Mouse (Mus musculus) NIH3T3 (cell line): Measurements from ENCODE around the gene Lamc1.
A peak's percentile ranks its signal among the peaks of the same experiment; 100 is the strongest.
"Not testable (repeated sequence)": the region's sequence is repeated elsewhere in the genome, so short reads cannot be mapped to it uniquely, and the experiment has no call there.

Experiments
- DNase-seq: peaks from one replicate; pipeline ENCODE4 v3.0.0-alpha.2; 2012; ENCODE audit warnings: low read depth

The Lamc1 gene

DNA sequence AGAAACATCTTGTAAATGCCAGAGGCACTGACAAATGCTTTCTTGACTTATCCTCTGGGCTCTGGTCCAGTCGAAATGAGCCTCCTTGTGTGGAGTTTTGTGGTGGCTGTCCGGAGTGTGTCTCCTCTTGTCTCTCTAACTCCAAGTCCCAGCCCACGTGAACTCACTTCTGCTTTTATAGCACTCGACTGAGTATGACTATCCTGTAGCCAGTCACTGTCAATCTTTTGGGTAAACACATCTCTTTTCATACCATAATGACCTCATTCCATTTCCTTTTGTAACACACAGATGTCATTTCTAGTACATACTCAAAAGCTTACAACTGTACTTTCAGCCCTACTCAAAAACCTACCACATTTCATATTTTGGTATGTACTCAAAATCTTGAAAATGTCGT, 33.1 kb downstream of the Lamc1 start:
- DNase-seq = not testable (repeated sequence)

DNA sequence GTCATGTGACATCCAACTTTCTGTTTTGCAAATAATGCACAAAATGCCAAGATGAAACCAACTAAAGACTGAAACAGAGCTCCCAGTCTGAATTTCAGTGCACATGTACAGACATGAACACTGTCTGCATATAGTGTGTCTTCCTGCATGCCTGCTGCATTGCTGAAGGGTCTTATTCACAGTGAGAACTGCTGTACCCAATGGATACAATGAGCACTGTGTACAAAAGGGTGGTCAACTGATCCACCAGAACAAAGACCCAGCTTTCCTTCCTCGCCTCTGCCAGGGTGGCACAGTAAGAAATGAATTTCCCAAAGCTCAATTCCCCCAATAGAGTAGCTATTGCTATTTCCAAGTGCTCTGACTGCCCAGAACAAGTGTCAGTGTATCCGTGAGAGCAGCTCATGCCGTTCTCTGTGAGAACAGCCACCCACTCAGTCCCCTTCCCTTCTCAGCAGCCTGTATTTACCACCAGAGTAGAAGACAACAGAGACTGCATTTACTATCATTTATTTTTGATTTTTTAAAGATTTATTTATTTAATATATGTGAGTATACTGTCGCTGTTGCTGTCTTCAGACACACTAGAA, 34.7 kb downstream of the Lamc1 start:
- DNase-seq = not testable (repeated sequence)

DNA sequence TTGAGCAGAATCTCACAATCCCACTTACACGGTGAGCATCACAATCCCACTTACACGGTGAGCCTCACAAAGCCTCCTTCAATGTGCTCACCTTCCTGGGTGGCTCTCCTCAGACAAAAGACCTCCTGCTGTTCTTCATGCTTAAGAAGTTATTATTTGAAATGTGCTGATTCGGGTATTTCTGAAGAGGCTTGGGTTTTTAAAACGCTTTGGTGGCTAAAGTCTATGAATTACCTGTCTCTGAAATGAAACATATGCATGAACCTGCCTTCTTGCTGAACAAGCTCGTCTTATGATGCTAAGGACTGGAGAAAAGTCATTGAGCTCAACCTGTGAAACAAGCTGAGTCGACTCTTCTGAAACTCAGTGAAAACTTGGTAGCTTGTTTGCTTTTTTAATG, 36.6 kb downstream of the Lamc1 start:
- DNase-seq = no peak

DNA sequence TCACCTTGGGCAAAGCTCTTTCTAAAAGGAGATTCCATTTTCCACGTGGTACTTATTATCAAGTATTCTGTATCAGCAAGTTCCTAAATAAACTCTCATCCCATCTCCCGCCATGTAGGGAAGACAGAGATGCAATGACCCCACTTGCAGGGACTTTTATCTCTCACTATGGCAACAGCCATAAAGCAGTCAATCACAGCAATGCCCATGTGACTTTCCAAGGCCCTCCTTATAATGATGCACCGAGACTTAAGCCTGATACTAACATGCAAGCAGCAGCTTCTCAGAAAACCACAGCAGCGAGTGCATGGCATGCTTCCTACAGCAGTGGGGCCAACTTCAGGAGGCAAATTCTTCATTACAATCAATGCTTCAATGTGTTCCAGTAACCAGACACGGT, 39.7 kb downstream of the Lamc1 start:
- peak; percentile 68 for DNase-seq

DNA sequence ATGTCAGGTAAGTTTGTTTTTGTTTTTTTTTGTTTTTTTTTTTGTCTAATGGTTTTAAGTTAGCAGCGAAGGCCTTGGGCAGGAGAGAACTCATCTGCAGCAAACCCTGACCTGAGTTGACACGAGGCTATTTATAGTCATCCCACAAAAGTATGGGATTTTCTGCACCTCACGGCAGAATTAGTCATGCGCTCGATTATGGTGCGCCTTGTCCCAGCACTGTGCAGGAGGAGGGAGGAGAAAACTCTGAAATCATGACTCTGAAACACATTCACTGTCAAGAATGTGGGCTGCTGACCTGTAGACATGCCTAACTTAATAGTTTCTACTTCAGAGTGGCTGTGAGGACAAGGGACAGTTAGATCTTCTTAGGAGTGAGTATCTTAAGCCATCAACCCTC, 40.4 kb downstream of the Lamc1 start:
- peak; percentile 86 for DNase-seq

DNA sequence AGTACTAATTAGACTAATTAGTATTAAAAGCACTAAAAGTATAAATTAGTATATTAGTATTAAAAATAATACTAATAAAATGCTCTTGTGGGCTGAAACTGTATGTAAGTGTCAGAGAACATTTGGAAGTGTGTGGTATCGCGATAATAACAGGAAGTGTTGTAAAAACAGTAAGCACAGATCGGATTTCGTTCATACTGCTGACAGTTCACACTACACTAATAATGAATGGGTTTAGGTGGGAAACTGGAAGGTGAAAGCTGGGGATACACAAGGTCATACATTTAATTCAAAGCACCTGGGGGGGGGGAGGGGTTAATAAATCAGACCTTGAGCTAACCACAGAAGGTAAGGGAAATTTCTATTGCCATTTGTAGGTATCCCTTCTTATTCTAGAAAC, 41.2 kb downstream of the Lamc1 start:
- no peak for DNase-seq

DNA sequence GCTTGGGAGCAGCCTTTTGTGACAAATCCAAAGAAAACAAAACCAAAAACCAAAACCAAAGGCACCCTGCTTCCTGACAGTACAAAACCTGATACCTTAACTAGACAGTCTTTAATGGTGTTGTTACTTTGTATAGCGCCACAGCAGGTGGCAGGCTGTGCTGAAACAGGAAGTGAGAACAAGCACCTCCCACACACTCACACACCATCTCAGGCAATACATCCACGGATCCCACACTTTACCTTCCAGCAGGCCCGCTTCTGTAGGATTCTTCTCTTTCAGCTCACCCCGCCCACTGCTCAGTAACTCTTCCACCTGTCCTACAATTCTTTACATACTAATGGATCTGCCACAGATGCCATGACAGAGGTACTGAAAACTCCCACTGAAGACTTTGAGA, 44.6 kb downstream of the Lamc1 start:
- no peak for DNase-seq

DNA sequence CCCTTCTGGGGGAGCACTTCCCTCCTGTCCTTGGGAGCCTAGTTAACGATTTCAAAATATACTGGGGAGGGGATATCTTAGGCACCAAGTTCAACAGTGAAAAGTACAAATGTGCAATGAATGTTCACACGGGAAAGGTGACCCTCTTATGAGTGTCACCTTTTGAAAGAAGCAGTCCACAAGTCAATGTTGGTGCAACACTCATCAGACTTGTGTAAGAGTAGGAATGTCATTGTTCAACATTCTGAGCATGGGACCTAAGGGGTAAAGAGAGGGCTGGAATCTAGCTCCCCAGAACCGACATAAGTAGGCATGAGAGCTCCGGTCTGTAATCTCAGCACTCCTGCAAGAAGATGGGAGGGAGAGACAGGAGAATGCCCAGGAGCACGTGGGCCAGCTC, 45.1 kb downstream of the Lamc1 start:
- DNase-seq = no peak

DNA sequence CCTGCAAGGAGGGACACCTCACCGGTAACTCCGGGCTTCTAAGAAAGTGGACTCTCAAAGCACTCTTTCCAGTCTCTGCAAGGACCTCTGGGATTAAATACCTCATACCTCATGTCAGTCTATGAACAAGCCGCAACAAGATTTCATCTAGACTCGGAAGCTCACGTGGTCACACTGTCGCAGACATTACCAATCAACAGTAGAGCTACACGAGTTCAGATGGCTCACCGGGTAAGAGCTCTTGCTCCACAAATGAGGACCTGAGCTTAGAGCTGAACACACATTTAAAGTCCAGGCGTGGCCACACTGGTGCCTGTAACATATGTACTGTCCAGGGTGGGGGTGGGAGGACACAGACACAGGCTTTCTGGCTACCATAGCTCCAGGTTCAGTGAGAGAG, 46.4 kb downstream of the Lamc1 start:
- no peak for DNase-seq

DNA sequence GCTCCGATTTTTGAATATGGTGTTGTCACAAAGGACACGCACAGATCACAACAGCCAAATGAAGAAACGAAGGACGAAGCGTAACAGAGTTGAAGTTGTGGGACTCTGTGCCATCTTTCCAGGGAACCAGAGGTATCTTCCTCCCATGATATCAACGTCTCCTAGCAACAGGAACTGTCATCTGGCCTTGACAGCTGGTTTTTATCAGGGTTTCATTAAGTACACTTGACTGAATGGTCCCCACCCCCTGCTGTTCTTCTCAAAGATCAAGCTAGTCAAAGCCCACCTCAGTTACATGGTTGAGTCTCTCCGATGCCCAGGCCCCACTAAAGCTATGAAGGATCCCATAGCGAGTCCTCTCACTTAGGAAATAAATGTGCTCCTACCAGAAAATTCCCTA, 47.4 kb downstream of the Lamc1 start:
- no peak for DNase-seq

DNA sequence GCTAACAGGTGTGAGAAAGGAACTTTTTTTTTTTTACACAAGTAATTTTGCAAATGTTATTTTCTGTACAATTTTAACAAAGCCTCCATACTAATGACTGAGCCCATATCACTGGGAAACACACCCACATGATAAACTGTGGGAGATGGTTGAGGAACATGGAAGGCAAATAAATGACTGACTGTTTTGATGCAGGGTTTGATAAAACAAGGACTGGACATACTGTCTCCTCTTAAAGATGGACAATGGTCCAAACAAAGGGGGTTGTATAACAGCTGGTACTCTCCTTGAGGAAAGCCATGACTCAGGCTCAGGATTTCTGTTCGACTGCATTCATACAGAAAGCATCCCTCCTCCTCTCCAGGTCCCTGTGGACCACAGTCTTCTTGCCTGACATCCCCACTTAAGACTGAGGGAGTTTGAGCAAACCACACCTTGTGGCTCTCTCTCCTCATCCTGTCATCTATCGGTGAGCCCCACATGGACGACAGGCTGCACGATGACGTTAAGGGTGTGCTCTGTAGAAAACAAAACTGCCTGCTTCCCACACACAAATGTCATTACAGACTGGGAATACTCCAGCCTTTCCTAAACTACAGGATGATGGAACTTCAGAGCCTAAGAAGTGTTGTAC, 50.1 kb downstream of the Lamc1 start:
- peak; percentile 80 for DNase-seq

DNA sequence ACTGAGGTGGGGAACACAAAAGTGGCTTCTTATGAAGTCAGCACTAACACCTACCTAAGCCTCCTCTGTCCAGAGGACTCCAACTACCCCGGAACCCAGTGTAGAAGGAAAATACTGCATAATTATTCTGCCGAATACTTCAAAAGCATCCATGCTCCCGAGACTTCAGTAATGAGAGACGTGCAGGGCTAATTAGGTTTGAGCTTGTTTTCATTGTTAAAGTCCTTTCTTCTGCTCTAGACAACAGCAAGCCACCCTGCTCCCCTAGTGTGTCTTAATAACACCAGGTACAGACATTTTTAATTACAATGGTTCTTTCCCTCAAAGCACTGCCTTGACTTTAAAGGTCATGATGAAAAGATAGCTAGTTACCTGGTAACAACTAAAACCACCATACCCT, 51.1 kb downstream of the Lamc1 start:
- DNase-seq = no peak

DNA sequence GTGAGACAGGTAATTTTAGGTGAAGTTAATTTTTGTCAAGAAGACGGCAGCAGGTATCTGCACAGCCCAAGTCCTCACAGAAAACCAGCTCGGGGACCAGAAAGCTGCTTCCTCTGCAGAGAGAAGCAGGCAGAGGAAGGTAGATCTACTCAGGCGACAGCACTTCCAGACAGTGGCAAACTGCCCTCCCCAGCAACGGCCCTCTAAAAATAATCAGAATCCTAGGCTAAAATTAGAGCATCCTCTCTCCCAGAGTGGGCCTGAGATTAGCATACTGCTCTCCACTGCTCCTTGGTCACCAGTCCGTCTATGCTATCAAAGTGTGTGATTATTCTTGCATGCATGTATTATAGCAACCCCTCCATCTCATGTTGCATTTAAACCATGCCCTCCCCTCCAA, 52.2 kb downstream of the Lamc1 start:
- DNase-seq = no peak

DNA sequence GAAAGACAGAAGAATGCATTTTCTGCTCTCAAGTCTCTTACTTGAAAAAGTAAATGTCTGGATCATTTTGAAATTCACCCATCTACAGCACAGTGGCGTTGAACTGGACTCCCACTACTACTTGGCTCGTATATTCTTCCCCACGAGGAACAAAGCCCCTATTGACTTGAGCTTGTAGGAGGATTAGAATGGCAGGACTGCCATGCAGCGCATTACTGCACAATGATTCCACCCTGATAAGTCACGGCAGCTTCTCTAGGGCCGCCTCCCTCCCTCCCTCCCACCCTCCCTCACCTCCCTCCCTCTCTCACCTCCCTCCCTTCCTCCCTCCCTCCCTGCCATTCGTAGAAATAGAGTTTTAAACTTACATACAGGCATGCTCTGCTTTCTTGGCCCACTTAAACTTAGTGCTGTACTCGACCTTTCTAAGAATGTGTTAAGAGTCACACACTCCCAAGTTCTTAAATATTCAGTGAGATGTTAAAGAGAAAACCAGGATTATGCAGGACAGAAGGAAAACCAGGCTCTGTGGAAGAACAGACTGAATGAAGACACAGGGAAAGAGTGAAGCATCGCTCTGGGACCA, 54.5 kb downstream of the Lamc1 start:
- no peak for DNase-seq

DNA sequence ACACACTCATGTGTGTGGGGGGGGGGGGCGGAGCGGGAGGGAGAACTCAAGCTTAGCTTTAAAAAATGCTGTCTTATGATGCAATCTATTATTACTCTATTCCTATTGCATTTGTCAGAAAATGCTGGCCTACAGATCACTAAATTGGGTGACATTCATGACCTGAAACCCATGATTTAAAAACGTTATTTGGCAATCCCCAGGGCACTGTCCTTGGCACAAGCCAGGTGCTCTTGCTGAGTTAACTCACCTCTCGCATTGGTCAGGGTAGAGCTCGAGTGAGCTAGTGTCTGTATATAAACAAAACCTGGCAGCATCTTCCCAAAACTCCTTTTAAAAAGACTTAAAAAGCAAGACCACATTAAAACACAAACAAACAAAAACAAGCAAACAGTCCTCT, 57.1 kb downstream of the Lamc1 start:
- DNase-seq = no peak

DNA sequence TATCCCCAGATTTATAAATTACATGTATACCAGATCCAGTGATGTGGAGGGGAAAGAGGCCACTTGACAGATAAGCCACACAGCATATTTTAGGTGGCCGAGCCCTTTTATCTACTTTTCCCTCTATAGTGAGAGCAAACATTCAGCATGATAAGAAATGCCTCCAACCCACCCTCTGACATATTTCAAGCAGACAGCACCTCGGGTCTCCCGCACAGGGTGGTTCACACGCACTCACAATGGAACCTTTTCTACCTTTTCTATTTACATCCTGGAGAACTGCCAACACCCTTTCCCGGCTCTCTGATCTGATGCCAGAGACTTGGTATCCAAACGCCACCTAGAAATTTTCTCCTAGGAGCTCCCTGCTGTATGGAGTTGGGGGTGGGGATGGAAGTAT, 58.0 kb downstream of the Lamc1 start:
- DNase-seq = no peak

DNA sequence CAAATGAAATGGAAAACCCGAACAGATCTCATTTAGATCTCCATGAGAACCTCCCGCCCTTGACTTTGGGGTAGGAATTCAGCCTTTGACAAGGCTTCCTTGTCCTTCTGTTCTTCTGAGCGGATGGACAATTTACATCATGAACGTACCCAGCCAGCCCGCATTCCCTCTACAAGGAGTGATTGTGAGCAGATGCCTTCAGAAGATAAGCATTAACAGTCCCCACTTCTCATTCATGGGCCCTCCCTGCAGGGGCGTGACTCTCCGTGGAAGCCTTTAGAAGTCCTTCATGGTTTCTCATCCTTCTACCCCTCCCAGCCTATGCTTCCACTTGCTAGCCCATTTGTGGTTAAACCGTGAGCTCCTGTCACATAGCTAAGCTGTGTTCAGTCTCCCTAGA, 58.9 kb downstream of the Lamc1 start:
- DNase-seq = no peak

DNA sequence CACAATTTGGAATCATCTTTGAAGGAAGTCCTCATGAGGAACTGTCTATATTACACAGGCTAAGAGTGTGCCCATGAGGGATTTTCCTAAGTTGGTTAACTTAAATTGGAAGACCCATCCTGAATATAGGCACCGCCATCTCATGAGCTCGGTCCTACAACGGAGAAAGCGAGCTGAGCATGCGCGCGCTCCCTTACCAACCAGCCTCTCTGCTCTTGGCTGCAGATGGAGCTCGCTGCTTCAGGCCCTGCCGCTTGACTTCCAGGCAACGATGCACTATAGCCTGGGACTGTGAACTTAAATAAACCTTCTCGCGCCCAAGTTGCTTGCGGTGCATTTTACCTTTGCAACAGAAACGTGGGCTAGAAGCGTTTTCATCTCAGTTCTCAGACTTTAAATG, 61.8 kb downstream of the Lamc1 start:
- DNase-seq = no peak

DNA sequence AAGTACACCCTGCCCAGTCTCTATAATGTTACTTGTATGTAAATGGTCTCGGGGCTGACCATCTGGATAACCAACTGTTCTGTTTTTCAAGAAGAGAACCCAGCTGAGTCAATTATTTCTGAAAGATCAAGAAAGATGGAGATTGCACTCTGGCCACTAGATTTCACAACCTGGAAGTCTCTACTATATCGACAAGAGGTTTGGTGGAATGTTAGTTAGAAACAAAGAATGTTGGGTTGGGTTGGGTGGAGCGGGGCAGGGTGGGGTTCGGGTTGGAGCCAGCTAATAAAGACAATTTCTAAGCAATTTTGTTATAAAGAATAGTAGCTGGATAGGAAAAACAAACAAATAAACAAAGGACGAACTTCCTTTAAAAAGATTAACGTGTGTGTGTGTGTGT, 62.9 kb downstream of the Lamc1 start:
- no peak for DNase-seq

DNA sequence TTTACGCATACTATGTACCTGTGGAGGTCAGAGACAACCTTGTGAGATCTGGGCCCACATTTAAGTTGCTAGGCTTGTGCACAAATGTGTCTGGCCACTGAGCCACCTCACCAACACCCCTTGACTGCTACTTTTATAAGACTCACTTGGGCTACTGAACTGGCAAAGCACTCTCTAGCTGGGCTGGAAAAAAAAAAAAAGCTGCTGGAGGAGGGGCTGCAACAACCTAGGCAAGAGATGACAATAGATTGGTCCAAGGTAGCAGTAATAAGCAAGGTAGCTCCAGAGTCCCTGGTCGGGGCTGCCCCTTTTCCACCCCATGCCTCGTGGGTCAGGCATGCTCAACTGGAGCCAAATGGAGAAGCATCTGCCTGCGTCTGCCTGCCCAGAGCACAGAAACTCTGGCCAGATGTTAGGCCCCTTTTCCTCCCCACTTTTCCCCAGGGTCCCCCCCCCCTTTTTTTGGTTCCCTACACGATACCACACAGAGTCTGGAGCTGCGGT, 63.7 kb downstream of the Lamc1 start:
- DNase-seq = no peak

DNA sequence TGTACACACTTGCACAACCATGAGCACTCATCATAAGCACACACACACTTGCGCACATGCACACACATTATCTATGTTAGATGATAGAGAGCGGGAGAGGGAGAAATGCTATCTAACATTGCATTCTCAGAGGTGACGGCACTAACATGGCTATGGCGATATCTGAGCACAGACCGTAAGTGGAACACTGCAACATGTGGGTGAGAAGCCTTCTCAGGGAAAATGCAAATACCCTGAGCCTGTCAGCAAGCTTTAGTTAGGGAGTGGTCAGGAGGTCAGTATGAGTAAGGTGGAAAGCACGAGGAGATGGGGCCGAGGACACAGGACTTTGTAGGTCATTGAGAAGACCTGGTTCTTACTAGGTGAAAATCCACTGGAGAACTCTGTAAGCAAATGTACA, 64.3 kb downstream of the Lamc1 start:
- no peak for DNase-seq

DNA sequence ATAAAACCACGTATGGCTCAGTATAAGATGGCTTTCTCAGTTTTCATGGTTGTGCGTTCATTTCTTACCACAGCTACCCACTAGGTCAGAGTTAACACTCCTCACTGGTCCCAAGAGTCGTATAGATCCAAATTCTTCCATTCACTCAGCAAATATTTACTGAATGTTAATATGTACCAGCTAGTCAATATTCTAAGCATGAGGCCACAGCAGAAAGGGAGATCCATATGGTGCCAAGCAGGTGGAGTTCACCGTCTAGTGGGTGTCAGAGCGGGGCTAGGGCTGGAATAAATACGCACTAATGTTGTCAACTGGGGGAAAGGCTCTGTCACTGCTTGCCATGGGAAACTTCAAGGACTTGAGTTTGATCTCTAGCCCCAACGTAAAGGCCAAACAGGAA, 64.9 kb downstream of the Lamc1 start:
- DNase-seq = no peak

DNA sequence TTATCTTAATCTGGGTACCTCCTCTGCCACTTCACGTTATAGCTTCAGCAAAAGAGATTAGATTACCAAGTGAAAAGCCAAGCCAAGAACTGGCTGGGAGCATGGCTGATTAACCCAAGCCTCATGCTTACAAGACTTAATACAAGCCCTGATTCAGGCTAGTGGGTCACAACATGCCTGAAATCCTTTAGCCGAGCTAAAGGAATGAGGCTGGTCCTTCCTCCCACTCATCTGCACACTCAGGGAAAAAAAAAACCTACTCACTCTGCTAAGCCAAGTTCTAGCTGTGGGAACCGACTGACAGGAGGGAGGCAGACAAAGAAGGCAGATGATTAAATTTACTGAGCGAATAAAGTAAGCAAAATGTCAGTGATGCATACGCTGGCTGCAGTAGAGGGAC, 65.7 kb downstream of the Lamc1 start:
- DNase-seq = peak; percentile 72

DNA sequence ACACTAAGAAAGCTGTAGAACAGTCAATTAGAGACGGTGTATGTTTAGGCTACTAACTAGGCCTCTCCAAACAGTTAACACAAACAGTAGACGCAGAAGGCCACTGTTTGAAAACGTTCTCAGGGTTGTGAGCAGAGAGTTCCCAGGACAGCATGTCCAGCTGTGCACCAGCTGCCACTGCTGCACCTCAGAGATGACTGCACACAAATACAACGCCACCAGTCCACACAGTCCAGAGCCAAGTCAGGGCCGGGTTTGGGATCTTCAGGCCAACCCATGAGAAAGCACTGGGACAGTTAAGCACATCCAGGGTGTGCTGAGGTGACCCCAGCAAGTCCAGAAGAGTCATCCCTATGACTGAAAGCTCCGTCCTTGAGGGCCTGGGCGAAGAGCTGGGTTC, 67.0 kb downstream of the Lamc1 start:
- no peak for DNase-seq
